Mouse (Mus musculus) embryo, embryonic 10.5 days (tissue): ENCODE data around the gene Trpm8.

Experiments used
- DNase-seq: peaks from one replicate; pipeline ENCODE4 v3.0.0-alpha.2; 2015; ENCODE audit warnings: low spot score

The Trpm8 gene

DNA sequence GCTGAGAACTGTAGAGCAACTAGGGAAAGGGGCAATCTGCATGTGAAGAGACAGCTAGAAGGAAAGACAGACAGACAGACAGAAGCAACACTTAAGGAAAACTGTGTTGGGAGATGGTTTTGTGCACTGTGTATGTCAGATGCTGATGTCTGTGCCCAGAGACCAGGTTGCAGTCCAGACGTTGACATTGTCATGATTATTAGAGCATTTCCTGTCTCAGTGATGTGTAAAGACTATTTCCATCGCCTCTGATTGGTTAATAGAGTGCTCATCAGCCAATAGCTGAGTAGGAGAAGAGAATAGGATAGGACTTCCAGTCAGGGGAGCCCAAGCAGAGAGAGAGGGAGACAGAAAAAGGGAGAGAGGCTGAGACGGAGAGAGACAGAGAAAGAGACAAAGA is 155.1 kb downstream of the Trpm8 start:
- DNase-seq = no peak

DNA sequence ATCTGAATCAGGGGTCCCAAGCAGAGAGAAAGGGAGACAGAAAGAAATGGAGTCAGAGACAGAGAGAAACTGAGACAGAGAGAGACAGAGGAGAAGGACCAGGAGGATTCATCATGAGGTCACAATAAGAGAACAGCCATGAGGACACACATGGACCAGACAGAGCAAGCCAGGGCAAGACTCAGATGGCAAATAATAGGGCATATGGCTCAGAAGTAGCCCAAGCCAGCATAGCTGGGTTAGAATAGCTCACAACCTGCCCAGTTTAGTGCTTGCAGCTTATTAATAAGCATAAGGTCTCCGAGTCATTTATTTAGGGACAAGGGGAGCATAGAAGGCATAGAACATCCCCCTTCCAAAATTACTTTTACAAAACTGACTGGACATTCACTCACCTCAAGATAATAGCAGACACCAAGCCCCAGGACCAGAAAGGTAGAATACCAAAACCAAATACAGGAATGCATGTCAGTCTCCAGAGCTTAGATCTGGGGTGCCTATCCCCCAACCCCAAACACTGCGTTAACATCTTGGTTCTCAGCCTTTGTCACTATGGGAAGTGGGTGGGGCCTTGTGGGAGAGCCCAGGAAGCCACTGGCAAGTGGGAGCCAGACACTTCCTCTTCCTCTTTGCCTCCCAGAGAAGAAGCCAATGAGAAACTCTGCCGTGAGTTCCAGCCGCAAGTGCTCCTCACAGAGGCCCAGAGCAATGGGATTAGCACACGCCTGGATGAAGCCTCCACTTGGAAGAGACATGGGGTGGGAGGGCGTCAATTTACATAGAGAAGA is 155.8 kb downstream of the Trpm8 start:
- no peak for DNase-seq

DNA sequence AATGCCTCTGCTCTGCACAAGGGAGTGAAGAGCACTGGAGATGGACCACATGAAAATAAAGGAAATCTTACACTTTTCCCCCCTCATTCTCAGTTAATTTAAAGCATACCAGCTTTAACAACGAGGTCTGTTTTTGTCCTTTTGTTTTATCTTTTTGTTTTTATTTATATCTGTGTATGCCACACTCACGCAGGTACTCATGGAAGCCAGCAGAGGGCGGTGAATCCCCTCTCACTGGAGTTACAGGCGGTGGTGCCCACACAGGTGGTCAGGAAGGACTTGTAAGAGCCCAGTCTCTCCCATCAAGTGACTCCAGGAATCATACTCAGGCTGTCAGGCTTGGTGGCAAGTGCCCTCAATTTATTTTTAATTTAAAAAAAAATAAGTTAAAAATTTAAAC is 156.6 kb downstream of the Trpm8 start:
- peak; percentile 28 for DNase-seq

DNA sequence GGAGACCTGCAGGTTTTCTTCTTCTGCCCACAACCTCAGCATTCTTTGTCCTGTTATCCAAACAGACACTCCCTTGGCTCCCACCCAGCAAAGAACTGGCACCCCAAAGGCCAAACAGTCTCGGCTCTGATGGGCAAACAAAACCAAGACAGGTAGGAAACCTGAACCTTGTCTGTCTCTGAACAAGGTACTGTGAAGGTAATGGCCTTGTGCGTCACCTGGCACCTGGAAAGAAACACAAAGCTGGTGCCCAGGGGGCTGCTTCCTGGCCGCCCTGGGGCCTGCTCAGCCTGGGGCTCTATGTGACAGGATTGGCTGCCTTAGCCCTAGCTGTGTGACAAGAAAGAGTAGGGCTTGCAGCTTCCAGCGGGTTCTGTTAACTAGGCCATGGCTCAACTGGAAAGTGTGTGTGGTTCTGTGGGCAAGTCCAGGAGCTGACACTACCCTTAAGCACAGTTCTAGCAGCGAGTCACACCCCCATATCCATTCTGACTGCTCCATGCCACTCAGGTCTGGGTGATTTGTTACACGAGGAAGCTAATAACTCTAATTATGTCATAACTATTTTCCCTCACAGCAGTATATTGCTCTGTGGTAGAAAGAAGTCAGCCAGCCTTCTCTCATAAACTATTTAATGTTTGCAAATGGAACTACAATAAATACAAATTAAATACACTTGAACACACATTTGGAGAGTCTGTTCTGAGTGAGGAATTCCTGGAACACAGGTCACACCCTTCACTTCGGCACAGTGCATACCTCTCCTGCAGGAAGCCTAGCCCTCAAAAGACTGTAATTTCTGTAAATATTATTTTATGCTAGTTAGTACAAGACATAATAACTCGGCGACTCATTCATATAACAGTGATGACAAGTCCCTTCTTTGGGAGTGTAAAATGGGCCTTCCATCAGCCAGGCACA is 160.0 kb downstream of the Trpm8 start:
- DNase-seq = no peak
